Mouse (Mus musculus): ENCODE data around the gene 4921511M17Rik. TPM values are rescaled to one million over a fixed set of nuclear protein-coding genes. Genes with fewer than 3 reads are reported as not detected.
"Not testable (repeated sequence)": the region's sequence is repeated elsewhere in the genome, so short reads cannot be mapped to it uniquely, and the experiment has no call there.

4921511M17Rik gene
- not detected in 2 replicates for polyA plus RNA-seq (2012; rRNA removed)

GRCm38 (mm10) chrX:154033727-154034126 lies at the start of gene 4921511M17Rik:
Gene 4921511M17Rik, minus strand, starts transcription at chrX:154033827.
- H3K4me3 ChIP-seq (ENCODE audit: extremely low read depth, insufficient read depth, insufficient read length); DNase-seq (ENCODE audit: low read depth in 1 of 2, low spot score in 2 of 2); H3K4me1 ChIP-seq (ENCODE audit: control insufficient read depth, insufficient read depth, insufficient read length); H3K27ac ChIP-seq (ENCODE audit: insufficient read depth, low read length); H3K27me3 ChIP-seq (ENCODE audit: control insufficient read depth, insufficient read depth, low read length); H3K36me3 ChIP-seq (ENCODE audit: control insufficient read depth, insufficient read depth, low read length): not testable (repeated sequence)

- H3K27me3 ChIP-seq (ENCODE audit: control insufficient read depth, insufficient read depth, low read length); DNase-seq (ENCODE audit: low read depth in 1 of 2, low spot score in 2 of 2); H3K36me3 ChIP-seq (ENCODE audit: control insufficient read depth, insufficient read depth, low read length); H3K27ac ChIP-seq (ENCODE audit: insufficient read depth, low read length); H3K4me1 ChIP-seq (ENCODE audit: control insufficient read depth, insufficient read depth, insufficient read length); H3K4me3 ChIP-seq (ENCODE audit: extremely low read depth, insufficient read depth, insufficient read length): not testable (repeated sequence)
Measured at GRCm38 (mm10) chrX:154054939-154055338, 21.3 kb upstream of the 4921511M17Rik start, which contains the start of gene Gm10057. Gene Gm10057, minus strand, starts transcription at chrX:154055039.

- not testable (repeated sequence) for H3K36me3 ChIP-seq (ENCODE audit: control insufficient read depth, insufficient read depth, low read length); DNase-seq (ENCODE audit: low read depth in 1 of 2, low spot score in 2 of 2); H3K4me1 ChIP-seq (ENCODE audit: control insufficient read depth, insufficient read depth, insufficient read length); H3K27ac ChIP-seq (ENCODE audit: insufficient read depth, low read length); H3K4me3 ChIP-seq (ENCODE audit: extremely low read depth, insufficient read depth, insufficient read length); H3K27me3 ChIP-seq (ENCODE audit: control insufficient read depth, insufficient read depth, low read length)
Measured at GRCm38 (mm10) chrX:154012540-154012939, 21.1 kb downstream of the 4921511M17Rik start, which contains the start of gene Samt1. Gene Samt1, minus strand, starts transcription at chrX:154012640.

- H3K27me3 ChIP-seq (ENCODE audit: control insufficient read depth, insufficient read depth, low read length); H3K4me3 ChIP-seq (ENCODE audit: extremely low read depth, insufficient read depth, insufficient read length); H3K4me1 ChIP-seq (ENCODE audit: control insufficient read depth, insufficient read depth, insufficient read length); DNase-seq (ENCODE audit: low read depth in 1 of 2, low spot score in 2 of 2); H3K36me3 ChIP-seq (ENCODE audit: control insufficient read depth, insufficient read depth, low read length); H3K27ac ChIP-seq (ENCODE audit: insufficient read depth, low read length): not testable (repeated sequence)
- no CpG with 5 or more reads among the region's 2 CpGs for WGBS
Measured at GRCm38 (mm10) chrX:153976914-153977313, 56.7 kb downstream of the 4921511M17Rik start.

GRCm38 (mm10) chrX:153976467-153976866 lies 57.2 kb downstream of the 4921511M17Rik start:
- DNase-seq (ENCODE audit: low read depth in 1 of 2, low spot score in 2 of 2); H3K4me3 ChIP-seq (ENCODE audit: extremely low read depth, insufficient read depth, insufficient read length); H3K4me1 ChIP-seq (ENCODE audit: control insufficient read depth, insufficient read depth, insufficient read length); H3K36me3 ChIP-seq (ENCODE audit: control insufficient read depth, insufficient read depth, low read length); H3K27me3 ChIP-seq (ENCODE audit: control insufficient read depth, insufficient read depth, low read length); H3K27ac ChIP-seq (ENCODE audit: insufficient read depth, low read length): not testable (repeated sequence)
- 29% methylated on average over 4 of the region's 4 CpGs for WGBS

- WGBS = 12% methylated on average over 2 of the region's 2 CpGs
- peak; percentile 33; the same call in 1 of the 2 replicates for TF ChIP-seq CTCF (IDR thresholded peaks at IDR 0.05; ENCODE audit: extremely low read depth, insufficient read depth, insufficient read length, insufficient replicate concordance)
- TF ChIP-seq POLR2A (IDR thresholded peaks at IDR 0.05; ENCODE audit: low read depth, low read length) = no peak
- Histone ChIP-seq H3K4me3 (ENCODE audit: extremely low read depth, insufficient read depth, insufficient read length) (no peak overlapping the region), H3K27ac (ENCODE audit: insufficient read depth, low read length) (no peak overlapping the region), H3K27me3 (ENCODE audit: control insufficient read depth, insufficient read depth, low read length) (no peaks in the 10 kb centered on the region), H3K36me3 (ENCODE audit: control insufficient read depth, insufficient read depth, low read length) (no peaks in the 10 kb centered on the region), H3K4me1 (ENCODE audit: control insufficient read depth, insufficient read depth, insufficient read length) (no peaks in the 10 kb centered on the region)
- DNase-seq (ENCODE audit: low read depth in 1 of 2, low spot score in 2 of 2) = no peak
Measured at GRCm38 (mm10) chrX:153974450-153974849, 59.2 kb downstream of the 4921511M17Rik start.

Other genes with a start within 250 kb of the 4921511M17Rik start
- gene Spin2c, start 201.6 kb downstream of the 4921511M17Rik start, polyA plus RNA-seq (2012; rRNA removed) = 0.15 and 0.31 TPM in 2 replicates
- gene Samt1, start 21.2 kb downstream of the 4921511M17Rik start, polyA plus RNA-seq (2012; rRNA removed) = not detected in 2 replicates
- gene Gm10057, start 21.2 kb upstream of the 4921511M17Rik start, polyA plus RNA-seq (2012; rRNA removed) = not detected in 2 replicates
- not detected in 2 replicates for gene Gm15140, start 86.9 kb upstream of the 4921511M17Rik start, polyA plus RNA-seq (2012; rRNA removed)